Mouse (Mus musculus) embryonic fibroblast, embryonic 13.5 days (primary cell): ENCODE data around the gene Arid1b.

Experiments
- CTCF ChIP-seq: IDR thresholded peaks from 2 replicates; pipeline ENCODE4 v1.5.1; 2011; ENCODE audit warnings: mild to moderate bottlenecking, control low read depth, low read length, moderate library complexity, borderline replicate concordance; ENCODE audit not compliant: insufficient read depth
- POLR2A ChIP-seq: IDR thresholded peaks from 2 replicates; pipeline ENCODE4 v1.6.1; 2011; ENCODE audit warnings: low read depth, mild to moderate bottlenecking, control low read depth, low read length, moderate library complexity

GRCm38 (mm10) chr17:5213441-5213840, 219.3 kb downstream of the Arid1b start:
- no peak for TF ChIP-seq CTCF
- no peak for TF ChIP-seq POLR2A
